Mouse (Mus musculus): Measurements from ENCODE around the gene Pou3f3.

Pou3f3 gene

GRCm38 (mm10) chr1:42695578-42695915, at the start of gene Pou3f3:
Pou3f3 (plus strand) TSS chr1:42695768.
- peak; percentile 97 for DNase-seq (ENCODE audit: low read depth, low spot score)

GRCm38 (mm10) chr1:42648366-42648935, 47.1 kb upstream of the Pou3f3 start:
- no peak for DNase-seq (ENCODE audit: low read depth, low spot score)

GRCm38 (mm10) chr1:42651461-42651860, 44.1 kb upstream of the Pou3f3 start:
- no peak for DNase-seq (ENCODE audit: low read depth, low spot score)

- no peak for DNase-seq (ENCODE audit: low read depth, low spot score)
Observed at GRCm38 (mm10) chr1:42667546-42667945, 28.0 kb upstream of the Pou3f3 start.

GRCm38 (mm10) chr1:42680673-42681072, 14.9 kb upstream of the Pou3f3 start:
- DNase-seq (ENCODE audit: low read depth, low spot score) = no peak

- DNase-seq (ENCODE audit: low read depth, low spot score) = no peak
Observed at GRCm38 (mm10) chr1:42681762-42682161, 13.8 kb upstream of the Pou3f3 start.

- DNase-seq (ENCODE audit: low read depth, low spot score) = no peak
Observed at GRCm38 (mm10) chr1:42683861-42684260, 11.7 kb upstream of the Pou3f3 start.

- peak; percentile 10 for DNase-seq (ENCODE audit: low read depth, low spot score)
Observed at GRCm38 (mm10) chr1:42684345-42684744, 11.2 kb upstream of the Pou3f3 start.

GRCm38 (mm10) chr1:42684783-42685182, 10.8 kb upstream of the Pou3f3 start:
- peak; percentile 21 for DNase-seq (ENCODE audit: low read depth, low spot score)

GRCm38 (mm10) chr1:42685321-42685960, 10.1 kb upstream of the Pou3f3 start:
- DNase-seq (ENCODE audit: low read depth, low spot score) = no peak

- DNase-seq (ENCODE audit: low read depth, low spot score) = peak; percentile 53
Observed at GRCm38 (mm10) chr1:42686194-42687131, 9.1 kb upstream of the Pou3f3 start.

GRCm38 (mm10) chr1:42687271-42687670, 8.3 kb upstream of the Pou3f3 start:
- DNase-seq (ENCODE audit: low read depth, low spot score) = no peak

- DNase-seq (ENCODE audit: low read depth, low spot score) = no peak
Observed at GRCm38 (mm10) chr1:42687756-42688540, 7.6 kb upstream of the Pou3f3 start.

GRCm38 (mm10) chr1:42688541-42689125, 6.9 kb upstream of the Pou3f3 start:
- DNase-seq (ENCODE audit: low read depth, low spot score) = no peak

GRCm38 (mm10) chr1:42690024-42690575, 5.5 kb upstream of the Pou3f3 start:
- DNase-seq (ENCODE audit: low read depth, low spot score) = no peak

- DNase-seq (ENCODE audit: low read depth, low spot score) = peak; percentile 70
Observed at GRCm38 (mm10) chr1:42691202-42692170, 4.1 kb upstream of the Pou3f3 start.

- DNase-seq (ENCODE audit: low read depth, low spot score) = no peak
Observed at GRCm38 (mm10) chr1:42692221-42692620, 3.3 kb upstream of the Pou3f3 start.

GRCm38 (mm10) chr1:42693101-42693715, 2.4 kb upstream of the Pou3f3 start:
- DNase-seq (ENCODE audit: low read depth, low spot score) = no peak

GRCm38 (mm10) chr1:42693852-42694251, 1.7 kb upstream of the Pou3f3 start:
- DNase-seq (ENCODE audit: low read depth, low spot score) = peak; percentile 46
